Mouse (Mus musculus): ENCODE measurements around the gene Orai1. TPM values are rescaled to one million over a fixed set of nuclear protein-coding genes. Genes with fewer than 3 reads are reported as not detected.

Orai1 gene
- polyA plus RNA-seq, 1 experiment, result 133 TPM

- Histone ChIP-seq H3K27me3 (ENCODE audit: control insufficient read depth, insufficient read depth, low read length) (no peaks in the 10 kb centered on the region), H3K36me3 (ENCODE audit: control insufficient read depth, insufficient read depth, low read length) (no peaks in the 10 kb centered on the region), H3K4me1 (ENCODE audit: control insufficient read depth, insufficient read depth, insufficient read length, low read length) (peaks cover 3% of the 10 kb centered on the region; the same call in 1 of the 2 replicates), H3K27ac (ENCODE audit: insufficient read depth, low read depth, low read length) (no peak overlapping the region), H3K4me3 (ENCODE audit: low read depth, low read length) (no peak overlapping the region)
- TF ChIP-seq POLR2A (IDR thresholded peaks at IDR 0.05; ENCODE audit: low read depth, low read length) (no peak), CTCF (IDR thresholded peaks at IDR 0.05; ENCODE audit: extremely low read depth, insufficient read length, insufficient replicate concordance, low read depth, low read length) (no peak)
- 77% methylated on average over 18 of the region's 18 CpGs for WGBS
These were observed 17.4 kb upstream of the Orai1 start for GRCm38 (mm10) chr5:122997205-122998204.

- Histone ChIP-seq H3K36me3 (ENCODE audit: control insufficient read depth, insufficient read depth, low read length) (no peaks in the 10 kb centered on the region), H3K4me1 (ENCODE audit: control insufficient read depth, insufficient read depth, insufficient read length, low read length) (peaks cover 10% of the 10 kb centered on the region; the same call in 1 of the 2 replicates), H3K27me3 (ENCODE audit: control insufficient read depth, insufficient read depth, low read length) (no peaks in the 10 kb centered on the region), H3K27ac (ENCODE audit: insufficient read depth, low read depth, low read length) (no peak overlapping the region), H3K4me3 (ENCODE audit: low read depth, low read length) (no peak overlapping the region)
- no peak for TF ChIP-seq POLR2A (IDR thresholded peaks at IDR 0.05; ENCODE audit: low read depth, low read length)
- no peak for TF ChIP-seq CTCF (IDR thresholded peaks at IDR 0.05; ENCODE audit: extremely low read depth, insufficient read length, insufficient replicate concordance, low read depth, low read length)
- 50% methylated on average over 1 of the region's 1 CpGs for WGBS
These were observed 14.0 kb upstream of the Orai1 start for GRCm38 (mm10) chr5:123000901-123001300.

GRCm38 (mm10) chr5:123005716-123006592, 8.9 kb upstream of the Orai1 start:
- WGBS, result 71% methylated on average over 19 of the region's 19 CpGs
- Histone ChIP-seq H3K4me1 (ENCODE audit: control insufficient read depth, insufficient read depth, insufficient read length, low read length) (peaks cover 9% of the 10 kb centered on the region; the same call in 1 of the 2 replicates), H3K4me3 (ENCODE audit: low read depth, low read length) (no peak overlapping the region), H3K27ac (ENCODE audit: insufficient read depth, low read depth, low read length) (no peak overlapping the region), H3K27me3 (ENCODE audit: control insufficient read depth, insufficient read depth, low read length) (no peaks in the 10 kb centered on the region), H3K36me3 (ENCODE audit: control insufficient read depth, insufficient read depth, low read length) (no peaks in the 10 kb centered on the region)
- no peak for TF ChIP-seq POLR2A (IDR thresholded peaks at IDR 0.05; ENCODE audit: low read depth, low read length)
- no peak for TF ChIP-seq CTCF (IDR thresholded peaks at IDR 0.05; ENCODE audit: extremely low read depth, insufficient read length, insufficient replicate concordance, low read depth, low read length)

- no peak overlapping the region for H3K4me3 ChIP-seq (ENCODE audit: low read depth, low read length)
- WGBS, result 65% methylated on average over 7 of the region's 7 CpGs
- H3K36me3 ChIP-seq (ENCODE audit: control insufficient read depth, insufficient read depth, low read length), result no peaks in the 10 kb centered on the region
- H3K27me3 ChIP-seq (ENCODE audit: control insufficient read depth, insufficient read depth, low read length), result no peaks in the 10 kb centered on the region
- H3K27ac ChIP-seq (ENCODE audit: insufficient read depth, low read depth, low read length), result no peak overlapping the region
- TF ChIP-seq POLR2A (IDR thresholded peaks at IDR 0.05; ENCODE audit: low read depth, low read length) (no peak), CTCF (IDR thresholded peaks at IDR 0.05; ENCODE audit: extremely low read depth, insufficient read length, insufficient replicate concordance, low read depth, low read length) (no peak)
- peaks cover 3% of the 10 kb centered on the region; the same call in 1 of the 2 replicates for H3K4me1 ChIP-seq (ENCODE audit: control insufficient read depth, insufficient read depth, insufficient read length, low read length)
These were observed 5.9 kb upstream of the Orai1 start for GRCm38 (mm10) chr5:123008877-123009493.

GRCm38 (mm10) chr5:123009873-123010272, 5.0 kb upstream of the Orai1 start:
- peaks cover 7% of the 10 kb centered on the region; the same call in 1 of the 2 replicates for H3K4me1 ChIP-seq (ENCODE audit: control insufficient read depth, insufficient read depth, insufficient read length, low read length)
- no peaks in the 10 kb centered on the region for H3K36me3 ChIP-seq (ENCODE audit: control insufficient read depth, insufficient read depth, low read length)
- 27% methylated on average over 11 of the region's 11 CpGs for WGBS
- no peak overlapping the region for H3K4me3 ChIP-seq (ENCODE audit: low read depth, low read length)
- no peak for TF ChIP-seq CTCF (IDR thresholded peaks at IDR 0.05; ENCODE audit: extremely low read depth, insufficient read length, insufficient replicate concordance, low read depth, low read length)
- TF ChIP-seq POLR2A (IDR thresholded peaks at IDR 0.05; ENCODE audit: low read depth, low read length), result no peak
- H3K27ac ChIP-seq (ENCODE audit: insufficient read depth, low read depth, low read length), result no peak overlapping the region
- H3K27me3 ChIP-seq (ENCODE audit: control insufficient read depth, insufficient read depth, low read length), result no peaks in the 10 kb centered on the region

GRCm38 (mm10) chr5:123010806-123011205, 4.1 kb upstream of the Orai1 start:
- Histone ChIP-seq H3K27ac (ENCODE audit: insufficient read depth, low read depth, low read length) (no peak overlapping the region), H3K27me3 (ENCODE audit: control insufficient read depth, insufficient read depth, low read length) (no peaks in the 10 kb centered on the region), H3K4me1 (ENCODE audit: control insufficient read depth, insufficient read depth, insufficient read length, low read length) (peaks cover 7% of the 10 kb centered on the region; the same call in 1 of the 2 replicates), H3K4me3 (ENCODE audit: low read depth, low read length) (no peak overlapping the region), H3K36me3 (ENCODE audit: control insufficient read depth, insufficient read depth, low read length) (no peaks in the 10 kb centered on the region)
- TF ChIP-seq CTCF (IDR thresholded peaks at IDR 0.05; ENCODE audit: extremely low read depth, insufficient read length, insufficient replicate concordance, low read depth, low read length), result peak; percentile 45; the same call in 1 of the 2 replicates
- no peak for TF ChIP-seq POLR2A (IDR thresholded peaks at IDR 0.05; ENCODE audit: low read depth, low read length)
- WGBS, result 94% methylated on average over 6 of the region's 6 CpGs

Measured in small intestine, adult 2 months (tissue).